Mouse (Mus musculus): ENCODE data around the gene Rsu1. TPM values are rescaled to one million over a fixed set of nuclear protein-coding genes. Genes with fewer than 3 reads are reported as not detected.

The Rsu1 gene
- polyA plus RNA-seq, 1 experiment from 2014 or later: 78.0 TPM

DNA sequence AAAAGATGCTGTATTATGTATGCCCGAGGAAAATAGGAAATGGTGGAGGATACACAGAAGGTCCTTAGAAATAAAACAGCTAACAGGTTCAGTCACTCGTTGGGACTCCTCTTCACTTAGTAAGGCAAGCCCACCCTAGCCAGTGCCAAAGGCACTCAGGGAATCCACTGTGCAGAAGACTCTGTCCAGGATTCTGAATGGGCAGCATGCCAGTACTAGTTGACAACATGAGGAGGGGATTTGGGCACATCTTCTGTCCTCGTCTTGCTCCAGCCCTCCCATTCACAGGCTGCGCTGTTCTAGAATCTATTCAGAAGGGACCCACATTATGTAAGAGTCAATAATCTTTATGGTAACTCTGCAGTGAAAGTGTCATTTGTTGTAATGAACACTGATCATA, 181.4 kb downstream of the Rsu1 start:
- no peak overlapping the region for H3K4me2 ChIP-seq
- H3K9me3 ChIP-seq: no peaks in the 10 kb centered on the region
- no peak overlapping the region for H3K27ac ChIP-seq (replicated peaks)
- H3K9ac ChIP-seq: no peak overlapping the region
- H3K4me1 ChIP-seq (replicated peaks): no peaks in the 10 kb centered on the region; the same call in 1 of the 2 replicates
- no peak for ATAC-seq (ENCODE audit: low FRiP score, low read depth)
- WGBS: 66% methylated on average over 4 of the region's 4 CpGs
- H3K36me3 ChIP-seq: no peaks in the 10 kb centered on the region
- H3K27me3 ChIP-seq: no peaks in the 10 kb centered on the region
- H3K4me3 ChIP-seq: no peak overlapping the region

DNA sequence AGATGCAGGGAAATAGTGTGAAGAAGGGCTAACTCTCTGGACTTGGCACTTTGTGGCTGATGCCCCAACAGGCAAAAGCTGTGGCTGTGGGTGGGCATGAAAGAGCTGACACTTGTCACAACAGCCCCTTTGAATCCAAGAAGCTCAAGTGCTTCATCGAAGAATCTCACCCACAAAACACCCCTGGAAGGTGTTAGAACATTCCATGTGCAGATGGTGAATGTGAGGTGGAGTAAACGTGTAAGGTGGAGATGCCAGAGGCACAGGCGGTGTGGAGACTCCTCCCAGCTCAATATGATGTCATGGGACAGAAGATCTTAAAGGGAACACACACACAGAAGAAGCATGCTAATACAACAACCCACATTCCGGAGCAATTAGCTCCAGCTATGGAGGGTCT, 182.9 kb downstream of the Rsu1 start:
- Histone ChIP-seq H3K27me3 (no peaks in the 10 kb centered on the region), H3K9ac (no peak overlapping the region), H3K4me2 (no peak overlapping the region), H3K4me3 (no peak overlapping the region), H3K4me1 (replicated peaks) (peaks cover 7% of the 10 kb centered on the region), H3K9me3 (no peaks in the 10 kb centered on the region), H3K27ac (replicated peaks) (no peak overlapping the region), H3K36me3 (no peaks in the 10 kb centered on the region)
- ATAC-seq (ENCODE audit: low FRiP score, low read depth): no peak
- 83% methylated on average over 4 of the region's 4 CpGs for WGBS

DNA sequence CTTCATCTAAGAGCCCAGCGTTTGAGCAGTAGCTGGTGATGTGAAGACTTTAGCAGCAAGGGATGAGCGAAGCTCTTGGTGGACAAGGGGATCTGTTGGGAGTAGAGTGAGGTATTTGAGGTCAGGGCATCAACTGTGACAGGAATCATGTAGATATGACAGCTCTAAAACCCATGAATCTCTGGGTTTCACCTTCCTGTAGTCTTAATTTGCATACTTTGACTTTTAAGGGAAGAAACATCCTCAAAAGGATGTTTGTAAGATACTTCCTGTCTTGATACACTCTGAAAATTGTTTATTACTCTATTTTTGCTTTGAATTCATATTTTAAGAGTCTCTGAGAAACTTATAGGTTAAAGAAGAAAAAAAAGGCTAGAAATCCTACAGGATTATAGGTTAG, 183.4 kb downstream of the Rsu1 start:
- WGBS: 95% methylated on average over 2 of the region's 2 CpGs
- Histone ChIP-seq H3K27me3 (no peaks in the 10 kb centered on the region), H3K36me3 (no peaks in the 10 kb centered on the region), H3K4me1 (replicated peaks) (peaks cover 7% of the 10 kb centered on the region), H3K9ac (no peak overlapping the region), H3K27ac (replicated peaks) (no peak overlapping the region), H3K4me2 (no peak overlapping the region), H3K9me3 (no peaks in the 10 kb centered on the region), H3K4me3 (no peak overlapping the region)
- ATAC-seq (ENCODE audit: low FRiP score, low read depth): no peak

DNA sequence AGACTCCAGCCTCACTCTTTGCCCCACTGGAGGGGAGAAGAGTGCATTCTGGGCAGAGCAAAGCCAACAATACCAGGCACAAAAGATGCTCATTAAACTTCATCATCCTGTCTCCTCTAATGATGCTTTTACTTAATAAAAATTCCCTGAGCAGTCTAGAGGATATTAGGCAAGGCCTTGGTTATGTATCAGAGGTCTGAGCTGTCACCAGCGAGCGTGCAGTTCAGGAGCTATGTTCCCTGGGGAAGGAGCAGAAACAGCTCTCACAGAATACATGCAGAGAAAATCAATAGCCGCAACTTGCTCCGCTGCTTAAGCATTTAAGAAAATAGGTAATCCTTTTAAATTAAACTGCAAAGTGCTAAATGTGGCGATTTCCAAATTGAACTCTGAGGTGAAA, 187.0 kb downstream of the Rsu1 start:
- H3K27ac ChIP-seq (replicated peaks): 0 out of 2 replicates have a peak overlapping the region, but pooled peaks have one; percentile 20
- H3K9ac ChIP-seq: no peak overlapping the region
- WGBS: 32% methylated on average over 5 of the region's 5 CpGs
- no peak overlapping the region for H3K4me3 ChIP-seq
- no peaks in the 10 kb centered on the region for H3K9me3 ChIP-seq
- ATAC-seq (ENCODE audit: low FRiP score, low read depth): peak; percentile 54; the same call in 1 of the 2 replicates
- no peaks in the 10 kb centered on the region for H3K36me3 ChIP-seq
- no peaks in the 10 kb centered on the region for H3K27me3 ChIP-seq
- peaks cover 7% of the 10 kb centered on the region for H3K4me1 ChIP-seq (replicated peaks)
- no peak overlapping the region for H3K4me2 ChIP-seq

DNA sequence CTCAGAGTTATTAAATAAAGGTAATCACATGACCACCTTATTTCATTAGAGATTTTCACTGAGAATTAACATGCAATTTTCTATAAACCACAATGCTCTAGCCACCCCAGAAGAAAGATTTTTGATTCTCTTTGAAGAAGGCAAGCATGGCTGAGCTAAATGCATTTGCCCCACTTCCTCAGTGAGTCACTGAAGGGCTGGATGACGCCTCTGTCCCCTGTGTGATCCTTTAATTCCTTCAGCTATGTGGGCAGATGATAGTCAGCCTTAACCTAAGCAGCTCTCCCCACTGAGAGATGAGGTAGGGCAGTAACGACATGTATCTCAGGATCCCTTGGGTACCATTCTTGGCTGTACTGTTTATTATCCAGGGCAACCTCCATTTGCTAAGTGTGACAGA, 190.7 kb downstream of the Rsu1 start:
- Histone ChIP-seq H3K4me2 (no peak overlapping the region), H3K27ac (replicated peaks) (no peak overlapping the region), H3K9ac (no peak overlapping the region), H3K36me3 (no peaks in the 10 kb centered on the region), H3K27me3 (no peaks in the 10 kb centered on the region), H3K9me3 (no peaks in the 10 kb centered on the region), H3K4me1 (replicated peaks) (peaks cover 7% of the 10 kb centered on the region), H3K4me3 (no peak overlapping the region)
- no peak for ATAC-seq (ENCODE audit: low FRiP score, low read depth)
- 65% methylated on average over 2 of the region's 2 CpGs for WGBS

DNA sequence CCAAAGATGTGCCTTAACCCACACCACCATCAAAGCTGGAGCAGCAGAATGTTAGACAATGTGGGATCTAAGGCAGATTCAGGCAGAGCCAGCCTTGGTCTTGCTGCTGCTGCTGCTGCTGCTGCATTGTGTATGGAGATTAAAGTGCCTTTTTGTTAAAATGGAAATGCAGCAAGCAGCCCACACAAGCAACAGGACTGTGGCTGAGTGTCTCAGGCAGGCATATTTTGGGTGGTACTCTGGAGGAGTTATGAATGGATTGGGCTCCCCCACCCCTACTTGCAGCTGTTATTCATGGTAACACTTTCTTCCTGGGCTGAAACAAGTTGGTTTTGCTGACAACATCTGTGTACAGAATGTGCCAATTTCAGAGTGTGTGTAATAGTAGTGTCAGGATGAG, 199.0 kb downstream of the Rsu1 start:
- H3K4me2 ChIP-seq: no peak overlapping the region
- no peaks in the 10 kb centered on the region for H3K9me3 ChIP-seq
- H3K27ac ChIP-seq (replicated peaks): no peak overlapping the region
- H3K9ac ChIP-seq: no peak overlapping the region
- H3K4me1 ChIP-seq (replicated peaks): no peaks in the 10 kb centered on the region
- no peaks in the 10 kb centered on the region for H3K36me3 ChIP-seq
- no peak overlapping the region for H3K4me3 ChIP-seq
- H3K27me3 ChIP-seq: no peaks in the 10 kb centered on the region
- no peak for ATAC-seq (ENCODE audit: low FRiP score, low read depth)

DNA sequence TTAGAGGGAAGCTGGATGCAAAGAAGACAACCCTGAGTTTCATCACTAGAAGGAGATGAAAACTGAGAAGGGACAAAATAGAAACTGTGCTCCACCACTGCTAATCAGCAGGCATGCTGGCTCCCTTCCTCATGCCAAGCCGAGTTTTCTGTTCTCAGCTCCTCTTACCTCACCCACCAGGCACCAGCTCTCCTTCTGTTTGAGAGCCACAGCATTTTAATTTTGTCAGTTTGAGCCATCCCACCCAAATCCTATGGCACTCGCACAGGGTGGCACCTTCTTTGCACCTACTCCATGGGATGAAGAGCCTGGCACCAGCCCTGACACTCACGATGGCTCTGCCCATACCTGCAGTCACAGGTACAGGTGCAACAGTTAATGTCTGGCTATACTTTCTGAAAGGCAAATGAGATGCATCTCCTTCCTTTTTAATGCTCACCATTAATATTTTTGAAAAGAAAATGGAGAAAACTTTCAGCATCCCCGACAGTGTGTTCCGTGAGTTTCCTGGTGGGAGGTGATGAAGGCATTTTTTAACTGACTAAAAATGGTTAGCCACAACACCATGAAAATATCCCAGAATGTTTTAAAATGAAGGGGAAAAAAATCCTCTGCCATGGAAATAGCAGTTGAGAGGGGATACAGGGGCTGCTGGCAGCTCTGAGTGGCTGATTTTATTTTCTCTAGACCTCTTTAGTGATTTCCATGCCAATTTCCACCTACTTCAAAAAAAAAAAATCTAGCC, 210.6 kb downstream of the Rsu1 start:
- no peak for ATAC-seq (ENCODE audit: low FRiP score, low read depth)
- H3K27ac ChIP-seq (replicated peaks): no peak overlapping the region
- no peak overlapping the region for H3K9ac ChIP-seq
- 94% methylated on average over 5 of the region's 5 CpGs for WGBS
- H3K4me2 ChIP-seq: no peak overlapping the region
- no peaks in the 10 kb centered on the region for H3K36me3 ChIP-seq
- no peaks in the 10 kb centered on the region for H3K4me1 ChIP-seq (replicated peaks)
- H3K4me3 ChIP-seq: no peak overlapping the region
- no peaks in the 10 kb centered on the region for H3K9me3 ChIP-seq
- no peaks in the 10 kb centered on the region for H3K27me3 ChIP-seq

DNA sequence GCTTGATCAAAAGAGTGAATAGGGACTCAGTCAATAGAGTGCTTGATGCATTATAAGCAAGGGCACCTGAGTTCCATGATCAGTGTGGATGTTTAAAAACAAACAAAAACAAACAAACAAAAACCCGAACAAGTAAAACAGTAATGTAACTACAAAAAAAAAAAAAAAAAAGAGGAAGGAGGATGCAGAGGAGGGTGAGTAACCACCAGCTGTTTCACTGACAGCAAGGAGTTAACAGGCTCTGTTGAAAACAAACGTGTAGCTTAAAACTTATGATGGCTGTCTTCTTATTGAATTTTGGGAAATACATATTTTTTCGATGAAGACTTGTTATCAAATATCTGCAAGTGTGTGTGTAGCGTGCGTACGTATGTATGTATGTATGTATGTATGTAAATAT, 222.6 kb downstream of the Rsu1 start:
- Histone ChIP-seq H3K4me1 (replicated peaks) (no peaks in the 10 kb centered on the region), H3K4me2 (no peak overlapping the region), H3K9me3 (no peaks in the 10 kb centered on the region), H3K27me3 (no peaks in the 10 kb centered on the region), H3K36me3 (no peaks in the 10 kb centered on the region), H3K9ac (no peak overlapping the region), H3K4me3 (no peak overlapping the region), H3K27ac (replicated peaks) (no peak overlapping the region)
- no peak for ATAC-seq (ENCODE audit: low FRiP score, low read depth)
- WGBS: 92% methylated on average over 6 of the region's 6 CpGs

DNA sequence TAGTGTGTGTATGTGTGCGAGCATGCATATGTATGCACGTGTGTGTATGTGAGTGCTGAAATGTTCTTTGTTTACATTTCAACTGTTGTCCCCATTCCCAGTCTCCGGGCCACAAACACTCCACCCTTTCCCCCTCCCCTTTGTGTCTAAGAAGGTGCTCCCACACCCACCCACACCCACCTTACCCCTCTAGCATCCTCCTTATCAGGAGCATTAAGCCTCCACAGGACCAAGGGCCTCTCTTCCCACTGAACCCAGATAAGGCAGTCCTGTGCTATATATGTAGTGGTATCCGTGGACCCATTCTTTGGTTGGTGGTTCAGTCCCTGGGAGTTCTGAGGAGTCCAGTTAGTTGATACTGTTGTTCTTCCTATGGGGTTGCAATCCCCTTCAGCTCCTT, 226.7 kb downstream of the Rsu1 start:
- Histone ChIP-seq H3K4me3 (no peak overlapping the region), H3K9ac (no peak overlapping the region), H3K9me3 (no peaks in the 10 kb centered on the region), H3K27me3 (no peaks in the 10 kb centered on the region), H3K4me2 (no peak overlapping the region), H3K27ac (replicated peaks) (no peak overlapping the region), H3K36me3 (no peaks in the 10 kb centered on the region), H3K4me1 (replicated peaks) (no peaks in the 10 kb centered on the region)
- ATAC-seq (ENCODE audit: low FRiP score, low read depth): no peak
- 89% methylated on average over 4 of the region's 4 CpGs for WGBS

DNA sequence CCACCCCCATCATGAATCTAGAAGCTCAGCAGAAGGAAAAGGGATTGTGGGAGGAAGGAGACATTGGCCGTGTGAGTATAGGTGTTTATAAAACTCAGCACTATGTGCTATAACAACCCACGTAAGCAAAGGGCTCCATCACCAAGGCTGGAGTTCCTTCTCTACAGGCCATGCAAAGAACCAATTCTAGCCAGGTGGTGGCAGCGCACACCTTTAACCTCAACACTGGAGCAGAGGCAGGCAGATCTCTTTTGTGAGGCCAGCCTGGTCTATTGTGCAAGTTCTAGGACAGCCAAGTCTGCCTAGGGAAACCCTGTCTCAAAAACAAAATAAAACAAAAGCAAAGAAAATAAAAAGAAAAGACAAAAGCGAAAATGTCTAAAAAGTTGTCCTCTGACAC, 231.4 kb downstream of the Rsu1 start:
- no peaks in the 10 kb centered on the region for H3K4me1 ChIP-seq (replicated peaks)
- no peaks in the 10 kb centered on the region for H3K36me3 ChIP-seq
- 95% methylated on average over 4 of the region's 4 CpGs for WGBS
- H3K27me3 ChIP-seq: no peaks in the 10 kb centered on the region
- no peak overlapping the region for H3K4me3 ChIP-seq
- no peaks in the 10 kb centered on the region for H3K9me3 ChIP-seq
- no peak for ATAC-seq (ENCODE audit: low FRiP score, low read depth)
- no peak overlapping the region for H3K4me2 ChIP-seq
- no peak overlapping the region for H3K9ac ChIP-seq
- no peak overlapping the region for H3K27ac ChIP-seq (replicated peaks)

DNA sequence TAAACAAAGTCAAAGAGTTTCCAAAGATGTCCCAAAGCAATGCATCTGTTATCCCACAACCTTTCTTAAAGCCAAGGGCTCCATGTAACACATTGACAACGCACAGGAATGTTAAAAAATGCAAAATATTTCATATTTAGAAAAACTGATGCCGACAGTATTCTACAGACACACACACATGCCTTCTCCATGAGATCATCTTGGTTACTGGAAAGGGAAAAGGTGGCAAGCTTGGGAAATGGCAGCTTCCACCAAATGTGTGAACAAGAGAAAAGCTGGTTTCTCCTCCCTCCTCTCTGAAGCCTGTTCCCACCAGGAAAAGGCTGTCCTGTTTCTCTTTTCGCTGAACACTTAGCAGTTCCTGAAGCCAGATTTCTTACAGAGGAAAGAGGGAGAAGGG, 232.4 kb downstream of the Rsu1 start:
- no peak for ATAC-seq (ENCODE audit: low FRiP score, low read depth)
- WGBS: 83% methylated on average over 3 of the region's 3 CpGs

More for the DNA sequence above, 232.4 kb downstream of the Rsu1 start:
- H3K4me3 ChIP-seq: no peak overlapping the region
- H3K36me3 ChIP-seq: no peaks in the 10 kb centered on the region
- no peak overlapping the region for H3K9ac ChIP-seq
- no peaks in the 10 kb centered on the region for H3K27me3 ChIP-seq
- H3K4me1 ChIP-seq (replicated peaks): no peaks in the 10 kb centered on the region
- no peaks in the 10 kb centered on the region for H3K9me3 ChIP-seq
- H3K27ac ChIP-seq (replicated peaks): no peak overlapping the region
- H3K4me2 ChIP-seq: no peak overlapping the region

Measured in hindbrain, embryonic 15.5 days (tissue).